Mouse (Mus musculus): ENCODE results near the gene B2m. TPM values are rescaled to one million over a fixed set of nuclear protein-coding genes. Genes with fewer than 3 reads are reported as not detected.

Gene B2m
- polyA plus RNA-seq, 1 experiment from 2014 or later = 71.9 TPM

DNA sequence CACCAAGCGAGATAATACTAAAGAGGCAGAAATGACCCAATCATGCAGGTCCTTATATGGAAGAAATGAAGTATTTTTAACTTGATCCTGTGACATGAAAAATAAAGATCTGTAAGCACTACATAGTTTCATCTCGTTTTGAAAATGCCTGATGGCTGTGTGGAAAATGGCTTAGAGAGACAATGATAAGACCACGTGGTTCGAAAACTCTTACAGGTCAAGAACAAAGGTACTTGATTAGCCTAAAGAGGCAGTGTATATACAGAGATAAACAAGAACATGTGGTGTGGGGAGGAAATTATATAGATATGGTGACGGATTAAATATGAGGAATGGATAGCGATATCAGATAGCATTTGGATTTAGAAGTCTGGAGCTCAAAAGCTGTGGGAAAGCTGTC is 23.8 kb downstream of the B2m start:
- no peak overlapping the region for H3K4me2 ChIP-seq (replicated peaks)
- no peak for ATAC-seq (replicated peaks)
- no peak overlapping the region for H3K4me3 ChIP-seq
- 90% methylated on average over 6 of the region's 6 CpGs for whole genome bisulfite sequencing
- H3K27ac ChIP-seq (replicated peaks) = no peak overlapping the region
- no peaks in the 10 kb centered on the region for H3K4me1 ChIP-seq
- H3K36me3 ChIP-seq = no peaks in the 10 kb centered on the region
- no peak overlapping the region for H3K9ac ChIP-seq (replicated peaks)
- H3K9me3 ChIP-seq = no peaks in the 10 kb centered on the region
- H3K27me3 ChIP-seq = no peaks in the 10 kb centered on the region

DNA sequence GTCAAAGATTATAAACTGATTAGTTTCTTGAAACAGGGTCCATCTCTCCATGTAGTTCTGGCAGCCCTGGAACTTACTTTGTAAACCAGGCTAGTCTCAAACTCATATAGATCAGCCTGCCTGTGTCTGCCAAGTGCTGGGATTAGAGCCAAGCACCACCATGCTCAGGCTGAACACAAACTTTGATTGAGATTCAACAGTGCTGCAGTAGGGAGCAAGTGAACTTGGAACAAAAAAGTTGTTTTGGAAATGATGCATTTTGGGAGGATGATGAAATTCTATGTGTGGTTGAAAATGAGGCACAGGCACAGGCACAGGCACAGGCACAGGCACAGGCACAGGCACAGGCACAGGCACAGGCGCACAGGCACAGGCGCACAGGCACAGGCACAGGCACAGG is 24.7 kb downstream of the B2m start:
- no peak overlapping the region for H3K4me3 ChIP-seq
- no peaks in the 10 kb centered on the region for H3K27me3 ChIP-seq
- H3K27ac ChIP-seq (replicated peaks) = no peak overlapping the region
- no peaks in the 10 kb centered on the region for H3K36me3 ChIP-seq
- H3K9me3 ChIP-seq = no peaks in the 10 kb centered on the region
- ATAC-seq (replicated peaks) = no peak
- no peak overlapping the region for H3K9ac ChIP-seq (replicated peaks)
- WGBS = 98% methylated on average over 2 of the region's 2 CpGs
- H3K4me2 ChIP-seq (replicated peaks) = no peak overlapping the region
- H3K4me1 ChIP-seq = no peaks in the 10 kb centered on the region

DNA sequence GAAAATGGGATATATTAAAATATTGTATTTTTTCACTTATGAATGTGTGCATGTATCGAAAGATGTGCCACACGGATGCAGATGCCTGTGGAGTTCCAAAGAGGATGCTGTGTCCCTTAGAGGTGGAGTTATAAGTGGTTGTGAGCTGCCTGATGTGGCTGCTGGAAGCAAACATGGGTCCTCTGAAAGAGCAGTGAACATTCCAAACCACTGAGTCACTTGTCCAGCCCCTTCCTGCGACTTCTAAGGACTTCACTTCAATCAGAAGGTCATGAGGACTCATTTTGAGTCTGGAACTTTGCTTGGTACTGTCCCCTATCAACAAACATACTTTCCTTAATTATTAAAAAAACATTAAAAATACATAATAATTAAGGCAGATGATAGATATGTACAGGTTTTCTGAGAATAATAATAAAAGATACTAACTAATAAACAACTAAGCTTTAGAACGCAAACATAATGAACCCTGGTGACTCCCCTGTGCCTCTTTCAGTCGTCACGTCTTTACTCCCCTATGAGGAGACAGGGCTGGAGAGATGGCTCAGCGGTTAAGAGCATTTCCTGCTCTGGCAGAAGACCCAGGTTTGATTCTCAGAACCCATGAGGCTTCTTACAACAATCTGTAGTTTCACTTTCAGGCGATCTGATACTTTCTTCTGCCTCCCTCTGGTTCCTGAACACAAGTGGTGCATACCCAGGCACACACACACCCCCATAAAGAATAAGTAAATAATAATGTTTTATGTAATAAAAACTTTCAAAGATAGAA is 32.8 kb downstream of the B2m start:
- no peak overlapping the region for H3K9ac ChIP-seq (replicated peaks)
- no peaks in the 10 kb centered on the region for H3K36me3 ChIP-seq
- no peaks in the 10 kb centered on the region for H3K9me3 ChIP-seq
- H3K4me3 ChIP-seq = no peak overlapping the region
- no peak overlapping the region for H3K27ac ChIP-seq (replicated peaks)
- 78% methylated on average over 8 of the region's 8 CpGs for WGBS
- no peaks in the 10 kb centered on the region for H3K27me3 ChIP-seq
- no peaks in the 10 kb centered on the region for H3K4me1 ChIP-seq
- H3K4me2 ChIP-seq (replicated peaks) = no peak overlapping the region
- no peak for ATAC-seq (replicated peaks)

DNA sequence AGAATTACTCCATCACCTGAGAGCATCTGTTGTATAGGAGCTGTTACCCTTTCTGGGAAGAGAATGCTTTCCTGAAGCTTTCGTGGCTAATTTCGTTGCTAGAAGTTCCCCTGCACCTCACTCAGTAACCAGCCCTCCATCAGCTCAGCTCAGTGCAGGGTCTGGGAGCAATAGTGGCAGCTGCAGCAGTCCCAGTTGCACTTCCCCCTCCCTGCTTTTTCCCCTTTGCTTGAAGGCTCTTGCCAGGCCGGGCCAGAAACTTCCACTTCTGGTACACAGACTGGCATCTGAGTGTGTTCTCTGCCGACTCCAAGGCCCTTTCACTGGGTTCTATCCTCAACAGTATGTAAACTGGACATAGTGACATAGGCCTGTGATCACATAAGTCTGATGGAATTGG is 37.6 kb downstream of the B2m start:
- H3K27me3 ChIP-seq = no peaks in the 10 kb centered on the region
- no peaks in the 10 kb centered on the region for H3K9me3 ChIP-seq
- no peak for ATAC-seq (replicated peaks)
- H3K9ac ChIP-seq (replicated peaks) = no peak overlapping the region
- no peaks in the 10 kb centered on the region for H3K4me1 ChIP-seq
- H3K4me2 ChIP-seq (replicated peaks) = no peak overlapping the region
- H3K27ac ChIP-seq (replicated peaks) = no peak overlapping the region
- 90% methylated on average over 4 of the region's 4 CpGs for WGBS
- H3K36me3 ChIP-seq = no peaks in the 10 kb centered on the region
- H3K4me3 ChIP-seq = no peak overlapping the region

DNA sequence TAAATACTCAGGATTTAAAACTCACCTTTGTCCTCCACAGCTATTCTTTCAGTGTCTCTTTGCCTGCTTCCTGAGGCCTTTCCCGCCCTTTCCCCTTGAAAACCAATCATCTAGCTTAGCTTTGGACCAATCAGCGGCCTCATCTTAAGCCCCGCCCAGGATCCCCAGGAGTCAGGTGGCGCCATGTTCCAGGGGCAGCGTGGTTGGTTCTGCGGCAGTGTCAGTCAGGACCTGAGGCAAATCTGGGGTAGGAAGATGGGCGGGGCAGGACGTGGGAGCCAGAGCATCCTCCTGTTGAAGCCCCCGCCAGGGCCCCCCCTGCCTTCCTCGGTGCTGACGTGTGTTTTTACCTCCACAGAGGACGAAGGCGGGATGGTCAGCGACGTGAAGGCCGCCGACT is 38.6 kb downstream of the B2m start, which contains the start of the genes Patl2 and Terb2:
TSS of gene Patl2 (minus strand) at position 84 of the 400 bp plus-strand sequence.
TSS of gene Terb2 (plus strand) at position 167 of the 400 bp plus-strand sequence.
- no peaks in the 10 kb centered on the region for H3K9me3 ChIP-seq
- H3K36me3 ChIP-seq = no peaks in the 10 kb centered on the region
- H3K4me1 ChIP-seq = no peaks in the 10 kb centered on the region
- no peak within 1 kb of the TSS for H3K4me2 ChIP-seq (replicated peaks)
- no peaks in the 10 kb centered on the region for H3K27me3 ChIP-seq
- H3K27ac ChIP-seq (replicated peaks) = no peak within 1 kb of the TSS
- no peak within 1 kb of the TSS for H3K9ac ChIP-seq (replicated peaks)
- WGBS = 81% methylated on average over 17 of the region's 17 CpGs
- ATAC-seq (replicated peaks) = no peak
- H3K4me3 ChIP-seq = no peak within 1 kb of the TSS

DNA sequence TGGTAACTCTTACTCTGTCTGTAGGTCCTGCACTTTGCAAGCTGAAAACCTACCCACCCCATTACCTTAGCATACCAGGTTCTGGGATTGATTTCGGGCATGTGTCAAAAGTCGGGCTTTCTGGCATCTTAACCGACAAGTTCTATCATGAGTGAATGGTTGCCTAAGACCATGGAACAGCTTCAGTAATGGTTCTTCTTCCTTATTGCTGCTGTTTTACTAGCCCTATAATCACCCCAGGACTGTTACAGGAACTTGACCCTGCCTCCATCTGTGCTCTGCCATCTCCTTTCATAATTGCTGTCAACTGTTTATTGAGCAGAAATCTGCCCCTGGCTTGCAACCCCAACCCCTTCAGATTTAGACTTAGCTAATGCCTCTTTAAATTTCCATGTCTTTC is 39.3 kb downstream of the B2m start:
- Histone ChIP-seq H3K4me1 (no peaks in the 10 kb centered on the region), H3K27me3 (no peaks in the 10 kb centered on the region), H3K9ac (replicated peaks) (no peak overlapping the region), H3K9me3 (no peaks in the 10 kb centered on the region), H3K4me2 (replicated peaks) (no peak overlapping the region), H3K36me3 (no peaks in the 10 kb centered on the region), H3K4me3 (no peak overlapping the region), H3K27ac (replicated peaks) (no peak overlapping the region)
- 97% methylated on average over 3 of the region's 3 CpGs for WGBS
- ATAC-seq (replicated peaks) = no peak

DNA sequence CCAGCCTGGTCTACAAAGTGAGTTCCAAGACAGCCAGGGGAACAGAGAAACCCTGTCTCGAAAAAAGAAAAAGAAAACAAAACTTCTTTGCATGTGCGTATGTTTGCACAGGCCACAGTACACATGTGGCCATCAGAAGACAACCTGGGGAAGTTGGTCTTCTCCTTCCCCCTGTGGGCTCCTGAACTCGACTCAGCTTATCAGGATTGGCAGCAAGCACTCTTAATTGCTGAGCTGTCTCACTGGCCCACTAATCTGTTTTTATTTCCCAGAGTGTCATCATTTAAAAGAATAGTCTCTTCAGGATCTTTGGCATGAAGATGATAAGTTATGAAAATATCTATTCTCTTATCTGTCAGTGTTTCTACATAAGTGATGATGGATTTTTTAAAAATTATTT is 44.4 kb downstream of the B2m start:
- ATAC-seq (replicated peaks) = no peak
- Histone ChIP-seq H3K4me2 (replicated peaks) (no peak overlapping the region), H3K9ac (replicated peaks) (no peak overlapping the region), H3K27me3 (no peaks in the 10 kb centered on the region), H3K4me1 (no peaks in the 10 kb centered on the region), H3K36me3 (no peaks in the 10 kb centered on the region), H3K9me3 (no peaks in the 10 kb centered on the region), H3K27ac (replicated peaks) (no peak overlapping the region), H3K4me3 (no peak overlapping the region)
- 86% methylated on average over 3 of the region's 3 CpGs for WGBS

DNA sequence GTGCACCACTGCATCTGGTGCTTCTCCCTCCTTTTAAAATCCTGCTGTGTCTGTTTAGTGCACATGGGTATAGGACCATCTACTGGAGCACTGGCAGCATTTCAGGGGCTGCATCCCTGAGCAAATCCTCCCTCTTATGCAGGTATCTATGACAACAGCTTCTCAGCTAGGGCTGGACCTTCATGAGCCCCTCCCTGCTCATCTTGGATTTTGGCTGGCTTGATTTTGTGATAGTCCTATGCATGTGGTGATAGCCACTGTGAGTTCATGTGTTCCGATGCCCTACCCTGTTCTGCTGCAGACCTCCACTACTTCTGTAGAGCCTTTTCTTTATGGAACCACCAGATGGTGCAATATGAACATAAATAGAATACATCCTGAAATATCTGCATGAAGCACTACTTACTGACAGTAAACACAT is 47.0 kb downstream of the B2m start:
- Histone ChIP-seq H3K36me3 (no peaks in the 10 kb centered on the region), H3K9me3 (no peaks in the 10 kb centered on the region), H3K4me1 (no peaks in the 10 kb centered on the region), H3K27ac (replicated peaks) (no peak overlapping the region), H3K4me3 (no peak overlapping the region), H3K27me3 (no peaks in the 10 kb centered on the region), H3K4me2 (replicated peaks) (no peak overlapping the region), H3K9ac (replicated peaks) (no peak overlapping the region)
- peak; percentile 77; the same call in 1 of the 2 replicates for ATAC-seq (replicated peaks)
- WGBS = 66% methylated on average over 1 of the region's 1 CpGs

DNA sequence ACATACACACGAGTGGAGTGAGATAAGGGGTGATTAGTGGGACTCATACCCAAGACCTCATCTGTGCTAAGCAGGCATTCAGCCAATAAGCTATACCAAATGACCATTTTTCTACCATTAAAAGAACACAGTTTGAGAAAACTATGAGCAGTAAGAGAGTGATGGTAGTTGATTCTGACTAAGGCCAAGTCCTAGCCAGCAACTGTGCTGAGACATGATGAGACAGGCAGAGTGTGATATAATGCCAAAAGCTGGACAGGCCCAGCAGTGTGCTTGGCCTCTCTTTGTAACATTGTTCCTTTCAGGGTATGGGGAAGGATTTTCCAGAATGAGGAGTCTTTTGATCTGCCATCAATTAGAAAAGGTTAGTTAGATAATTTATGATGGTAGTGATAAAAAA is 54.0 kb downstream of the B2m start:
- H3K27me3 ChIP-seq = no peaks in the 10 kb centered on the region
- no peak overlapping the region for H3K4me3 ChIP-seq
- WGBS = 84% methylated on average over 1 of the region's 1 CpGs
- no peaks in the 10 kb centered on the region for H3K4me1 ChIP-seq
- H3K36me3 ChIP-seq = no peaks in the 10 kb centered on the region
- no peak overlapping the region for H3K27ac ChIP-seq (replicated peaks)
- no peak overlapping the region for H3K9ac ChIP-seq (replicated peaks)
- no peaks in the 10 kb centered on the region for H3K9me3 ChIP-seq
- H3K4me2 ChIP-seq (replicated peaks) = no peak overlapping the region
- no peak for ATAC-seq (replicated peaks)

Other genes starting within 250 kb of the B2m start
- 50.1 and 50.2 TPM in 2 replicates for gene Ctdspl2, start 191.7 kb upstream of the B2m start, polyA plus RNA-seq (2015; fragmentation: Nextera tagmentation; extraction: Ambion mirVana)
- 0.86 and 1.1 TPM in 2 replicates for gene Mageb3, start 191.6 kb upstream of the B2m start, polyA plus RNA-seq (2015; fragmentation: Nextera tagmentation; extraction: Ambion mirVana)
- gene Eif3j1, start 119.1 kb upstream of the B2m start, polyA plus RNA-seq (2015; fragmentation: Nextera tagmentation; extraction: Ambion mirVana) = 10.3 and 10.9 TPM in 2 replicates
- gene Spg11, start 29.3 kb upstream of the B2m start, polyA plus RNA-seq (2015; fragmentation: Nextera tagmentation; extraction: Ambion mirVana) = 8.4 and 9.9 TPM in 2 replicates
- not detected in 2 replicates for gene Trim69, start 13.0 kb downstream of the B2m start, polyA plus RNA-seq (2015; fragmentation: Nextera tagmentation; extraction: Ambion mirVana)
- gene Patl2, start 38.5 kb downstream of the B2m start, polyA plus RNA-seq (2015; fragmentation: Nextera tagmentation; extraction: Ambion mirVana) = not detected in 2 replicates
- not detected in 2 replicates for gene Terb2, start 38.6 kb downstream of the B2m start, polyA plus RNA-seq (2015; fragmentation: Nextera tagmentation; extraction: Ambion mirVana)
- gene Sord, start 87.1 kb downstream of the B2m start, polyA plus RNA-seq (2015; fragmentation: Nextera tagmentation; extraction: Ambion mirVana) = 16.0 and 16.2 TPM in 2 replicates
- 0.03 TPM in 1 of 2 replicates, not detected in the other for gene Duox2, start 150.8 kb downstream of the B2m start, polyA plus RNA-seq (2015; fragmentation: Nextera tagmentation; extraction: Ambion mirVana)
- gene Duoxa2, start 151.2 kb downstream of the B2m start, polyA plus RNA-seq (2015; fragmentation: Nextera tagmentation; extraction: Ambion mirVana) = 0.13 TPM in 1 of 2 replicates, not detected in the other
- gene Duoxa1, start 166.0 kb downstream of the B2m start, polyA plus RNA-seq (2015; fragmentation: Nextera tagmentation; extraction: Ambion mirVana) = not detected in 2 replicates
- 0.04 and 0.06 TPM in 2 replicates for gene Duox1, start 168.0 kb downstream of the B2m start, polyA plus RNA-seq (2015; fragmentation: Nextera tagmentation; extraction: Ambion mirVana)
- 10.3 and 11.0 TPM in 2 replicates for gene Shf, start 221.5 kb downstream of the B2m start, polyA plus RNA-seq (2015; fragmentation: Nextera tagmentation; extraction: Ambion mirVana)

All from forebrain, embryonic 15.5 days (tissue).